Comparison of ENCODE assay signal across 15 mouse cellular contexts in genomic region chr7:107819442-107819841, GRCm38 (mm10). TPM values are rescaled to one million over a fixed set of nuclear protein-coding genes. Genes with fewer than 3 reads are reported as not detected.
DNase-seq lines count a peak whose midpoint lies in the region; ATAC-seq and TF ChIP-seq lines count a peak whose summit lies in the region.
"Had no signal": no experiment of that assay in that cellular context is flagged by ENCODE, and none has a peak within 500 bp of the region (broad histone marks: within the 10 kb centered on the region; RNA-seq: fewer than 3 reads in every experiment).

No protein-coding gene starts in this region.

- H3K9me3 ChIP-seq in intestine, postnatal 0 days (ENCODE audit: control insufficient read depth), result no peaks in the 10 kb centered on the region
- no peaks in the 10 kb centered on the region for H3K9me3 ChIP-seq in intestine, embryonic 16.5 days (ENCODE audit: control insufficient read depth, low read length)
- H3K9me3 ChIP-seq in midbrain, embryonic 14.5 days (ENCODE audit: control insufficient read depth, low read length), result no peaks in the 10 kb centered on the region
- no peaks in the 10 kb centered on the region for H3K9me3 ChIP-seq in midbrain, embryonic 13.5 days
- H3K9me3 ChIP-seq in stomach, postnatal 0 days (ENCODE audit: control insufficient read depth, low read length), result no peaks in the 10 kb centered on the region
- H3K9me3 ChIP-seq: embryonic facial prominence, embryonic 15.5 days; heart, embryonic 12.5 days; liver, embryonic 13.5 days had no signal

- TF ChIP-seq EP300 in stomach, postnatal 0 days (optimal IDR thresholded peaks at IDR 0.05), result no peak

- DNase-seq in CD4-positive, CD25-positive, alpha-beta regulatory T cell, adult 2 months (ENCODE audit: low read depth, low spot score), result peak; percentile 3
- peak; percentile 41 for DNase-seq in midbrain, embryonic 14.5 days
- DNase-seq in stomach, postnatal 0 days (ENCODE audit: low spot score), result no peak
- DNase-seq in right cerebral cortex, adult 2 months (ENCODE audit: low spot score in 2 of 2), result no peak
- DNase-seq: cerebellum, adult 11-12 months; kidney, adult 11 months; liver, embryonic 13.5 days had no signal

- TF ChIP-seq CTCF in intestine, postnatal 0 days (IDR thresholded peaks at IDR 0.05; ENCODE audit: low read depth), result peak; percentile 57
- TF ChIP-seq CTCF in stomach, postnatal 0 days (IDR thresholded peaks at IDR 0.05; ENCODE audit: low read depth), result peak; percentile 63

- H3K27ac ChIP-seq in intestine, postnatal 0 days (ENCODE audit: low read depth, low read length), result no peak overlapping the region
- H3K27ac ChIP-seq in intestine, embryonic 16.5 days (ENCODE audit: low read length), result no peak overlapping the region
- H3K27ac ChIP-seq in midbrain, embryonic 14.5 days (replicated peaks; ENCODE audit: low read depth, low read length), result no peak overlapping the region
- H3K27ac ChIP-seq in midbrain, embryonic 13.5 days, result no peak overlapping the region
- H3K27ac ChIP-seq in stomach, postnatal 0 days (replicated peaks), result no peak overlapping the region
- H3K27ac ChIP-seq: embryonic facial prominence, embryonic 15.5 days; liver, embryonic 13.5 days had no signal

- no peaks in the 10 kb centered on the region for H3K36me3 ChIP-seq in intestine, postnatal 0 days (ENCODE audit: control insufficient read depth, insufficient read depth)
- no peaks in the 10 kb centered on the region for H3K36me3 ChIP-seq in intestine, embryonic 16.5 days (ENCODE audit: control insufficient read depth, insufficient read depth, low read length)
- H3K36me3 ChIP-seq in midbrain, embryonic 14.5 days (ENCODE audit: control insufficient read depth, insufficient read depth, low read length), result no peaks in the 10 kb centered on the region
- no peaks in the 10 kb centered on the region for H3K36me3 ChIP-seq in midbrain, embryonic 13.5 days
- no peaks in the 10 kb centered on the region for H3K36me3 ChIP-seq in stomach, postnatal 0 days (ENCODE audit: control insufficient read depth, insufficient read depth, low read length)
- H3K36me3 ChIP-seq: embryonic facial prominence, embryonic 15.5 days; heart, embryonic 12.5 days; liver, embryonic 13.5 days had no signal

- no peak overlapping the region for H3K9ac ChIP-seq in intestine, postnatal 0 days (ENCODE audit: low read depth, low read length)
- no peak overlapping the region for H3K9ac ChIP-seq in intestine, embryonic 16.5 days (ENCODE audit: low read depth, low read length)
- H3K9ac ChIP-seq in midbrain, embryonic 14.5 days (replicated peaks; ENCODE audit: low read length), result no peak overlapping the region
- H3K9ac ChIP-seq in midbrain, embryonic 13.5 days (replicated peaks), result no peak overlapping the region
- no peak overlapping the region for H3K9ac ChIP-seq in stomach, postnatal 0 days (ENCODE audit: low read length)
- H3K9ac ChIP-seq: embryonic facial prominence, embryonic 15.5 days; heart, embryonic 12.5 days; liver, embryonic 13.5 days had no signal

- no peaks in the 10 kb centered on the region for H3K27me3 ChIP-seq in intestine, postnatal 0 days (replicated peaks; ENCODE audit: control insufficient read depth, insufficient read depth, low read length)
- no peaks in the 10 kb centered on the region for H3K27me3 ChIP-seq in intestine, embryonic 16.5 days (replicated peaks; ENCODE audit: control insufficient read depth, insufficient read depth, low read length)
- no peaks in the 10 kb centered on the region for H3K27me3 ChIP-seq in midbrain, embryonic 14.5 days (ENCODE audit: control insufficient read depth, insufficient read depth, low read length)
- no peaks in the 10 kb centered on the region for H3K27me3 ChIP-seq in midbrain, embryonic 13.5 days
- H3K27me3 ChIP-seq in stomach, postnatal 0 days (ENCODE audit: control insufficient read depth, insufficient read depth, low read length), result no peaks in the 10 kb centered on the region
- H3K27me3 ChIP-seq: embryonic facial prominence, embryonic 15.5 days; heart, embryonic 12.5 days; liver, embryonic 13.5 days had no signal

- no peaks in the 10 kb centered on the region for H3K4me1 ChIP-seq in intestine, postnatal 0 days (replicated peaks; ENCODE audit: control insufficient read depth, insufficient read depth, low read length)
- H3K4me1 ChIP-seq in intestine, embryonic 16.5 days (ENCODE audit: control insufficient read depth, insufficient read depth, low read length), result no peaks in the 10 kb centered on the region
- no peaks in the 10 kb centered on the region for H3K4me1 ChIP-seq in midbrain, embryonic 14.5 days (ENCODE audit: control insufficient read depth, insufficient read depth, low read length)
- no peaks in the 10 kb centered on the region for H3K4me1 ChIP-seq in midbrain, embryonic 13.5 days (replicated peaks)
- H3K4me1 ChIP-seq in stomach, postnatal 0 days (replicated peaks; ENCODE audit: control insufficient read depth, insufficient read depth), result no peaks in the 10 kb centered on the region
- H3K4me1 ChIP-seq: embryonic facial prominence, embryonic 15.5 days; heart, embryonic 12.5 days; liver, embryonic 13.5 days had no signal

- ATAC-seq in CD4-positive, CD25-positive, alpha-beta regulatory T cell, adult 4 months, result no peak
- ATAC-seq in intestine, postnatal 0 days, result no peak
- ATAC-seq in intestine, embryonic 16.5 days, result no peak
- no peak for ATAC-seq in midbrain, embryonic 14.5 days (ENCODE audit: low FRiP score, low TSS enrichment)
- ATAC-seq in midbrain, embryonic 13.5 days, result no peak
- ATAC-seq in stomach, postnatal 0 days (ENCODE audit: low FRiP score, low TSS enrichment), result no peak

- no peak overlapping the region for H3K4me3 ChIP-seq in intestine, postnatal 0 days (ENCODE audit: low read depth, low read length)
- H3K4me3 ChIP-seq in intestine, embryonic 16.5 days (ENCODE audit: low read length), result no peak overlapping the region
- H3K4me3 ChIP-seq in midbrain, embryonic 14.5 days (replicated peaks; ENCODE audit: low read depth, low read length), result no peak overlapping the region
- no peak overlapping the region for H3K4me3 ChIP-seq in midbrain, embryonic 13.5 days (replicated peaks)
- H3K4me3 ChIP-seq in stomach, postnatal 0 days (ENCODE audit: low read depth, low read length), result no peak overlapping the region
- H3K4me3 ChIP-seq: embryonic facial prominence, embryonic 15.5 days; heart, embryonic 12.5 days; liver, embryonic 13.5 days had no signal

- no peak overlapping the region for H3K4me2 ChIP-seq in intestine, postnatal 0 days (replicated peaks; ENCODE audit: low read depth)
- H3K4me2 ChIP-seq in intestine, embryonic 16.5 days (ENCODE audit: low read depth, low read length), result no peak overlapping the region
- H3K4me2 ChIP-seq in midbrain, embryonic 14.5 days (ENCODE audit: low read length), result no peak overlapping the region
- no peak overlapping the region for H3K4me2 ChIP-seq in midbrain, embryonic 13.5 days (replicated peaks)
- no peak overlapping the region for H3K4me2 ChIP-seq in stomach, postnatal 0 days (replicated peaks; ENCODE audit: low read depth)
- H3K4me2 ChIP-seq: embryonic facial prominence, embryonic 15.5 days; heart, embryonic 12.5 days; liver, embryonic 13.5 days; midbrain, embryonic 11.5 days had no signal

RNA-seq across cellular contexts. Expression of gene Olfr469, which starts 5.9 kb away (rescaled TPM):
- polyA plus RNA-seq in CD4-positive, CD25-positive, alpha-beta regulatory T cell, adult 4 months (2017; shearing (Covaris generic)), result not detected
- polyA plus RNA-seq in intestine, postnatal 0 days (2015; fragmentation: Nextera tagmentation; extraction: Ambion mirVana), result not detected in 2 replicates
- not detected in 2 replicates for polyA plus RNA-seq in intestine, embryonic 16.5 days (2015; fragmentation: Nextera tagmentation; extraction: Ambion mirVana)
- not detected in 2 replicates for polyA plus RNA-seq in midbrain, embryonic 14.5 days (2014; fragmentation: Nextera tagmentation; extraction: Ambion mirVana)
- polyA plus RNA-seq in midbrain, embryonic 13.5 days (2015; fragmentation: Nextera tagmentation; extraction: Ambion mirVana), result not detected in 2 replicates
- not detected in 2 replicates for polyA plus RNA-seq in stomach, postnatal 0 days (2015; fragmentation: Nextera tagmentation; extraction: Ambion mirVana)
- polyA plus RNA-seq: embryonic facial prominence, embryonic 15.5 days; heart, embryonic 12.5 days; liver, embryonic 13.5 days; midbrain, embryonic 11.5 days; testis, adult 2 months had no signal

RNA-seq across cellular contexts. Expression of gene Olfr467, which starts 7.4 kb away (rescaled TPM):
- polyA plus RNA-seq in CD4-positive, CD25-positive, alpha-beta regulatory T cell, adult 4 months (2017; shearing (Covaris generic)), result not detected
- not detected in 2 replicates for polyA plus RNA-seq in intestine, postnatal 0 days (2015; fragmentation: Nextera tagmentation; extraction: Ambion mirVana)
- not detected in 2 replicates for polyA plus RNA-seq in intestine, embryonic 16.5 days (2015; fragmentation: Nextera tagmentation; extraction: Ambion mirVana)
- not detected in 2 replicates for polyA plus RNA-seq in midbrain, embryonic 14.5 days (2014; fragmentation: Nextera tagmentation; extraction: Ambion mirVana)
- not detected in 2 replicates for polyA plus RNA-seq in midbrain, embryonic 13.5 days (2015; fragmentation: Nextera tagmentation; extraction: Ambion mirVana)
- polyA plus RNA-seq in stomach, postnatal 0 days (2015; fragmentation: Nextera tagmentation; extraction: Ambion mirVana), result not detected in 2 replicates
- polyA plus RNA-seq: embryonic facial prominence, embryonic 15.5 days; heart, embryonic 12.5 days; liver, embryonic 13.5 days; midbrain, embryonic 11.5 days; testis, adult 2 months had no signal

RNA-seq across cellular contexts. Expression of gene Ovch2, which starts 18.4 kb away (rescaled TPM):
- polyA plus RNA-seq in CD4-positive, CD25-positive, alpha-beta regulatory T cell, adult 4 months (2017; shearing (Covaris generic)), result not detected
- polyA plus RNA-seq in intestine, postnatal 0 days (2015; fragmentation: Nextera tagmentation; extraction: Ambion mirVana), result not detected in 2 replicates
- not detected in 2 replicates for polyA plus RNA-seq in intestine, embryonic 16.5 days (2015; fragmentation: Nextera tagmentation; extraction: Ambion mirVana)
- polyA plus RNA-seq in midbrain, embryonic 14.5 days (2014; fragmentation: Nextera tagmentation; extraction: Ambion mirVana), result not detected in 2 replicates
- polyA plus RNA-seq in midbrain, embryonic 13.5 days (2015; fragmentation: Nextera tagmentation; extraction: Ambion mirVana), result not detected in 2 replicates
- polyA plus RNA-seq in stomach, postnatal 0 days (2015; fragmentation: Nextera tagmentation; extraction: Ambion mirVana), result not detected in 2 replicates
- polyA plus RNA-seq: embryonic facial prominence, embryonic 15.5 days; heart, embryonic 12.5 days; liver, embryonic 13.5 days; midbrain, embryonic 11.5 days; testis, adult 2 months had no signal

RNA-seq across cellular contexts. Expression of gene Olfr470, which starts 27.8 kb away (rescaled TPM):
- polyA plus RNA-seq in CD4-positive, CD25-positive, alpha-beta regulatory T cell, adult 4 months (2017; shearing (Covaris generic)), result under 1 TPM; 0.47 to 0.58 TPM
- polyA plus RNA-seq in intestine, postnatal 0 days (2015; fragmentation: Nextera tagmentation; extraction: Ambion mirVana), result not detected in 2 replicates
- not detected in 2 replicates for polyA plus RNA-seq in intestine, embryonic 16.5 days (2015; fragmentation: Nextera tagmentation; extraction: Ambion mirVana)
- not detected in 2 replicates for polyA plus RNA-seq in midbrain, embryonic 14.5 days (2014; fragmentation: Nextera tagmentation; extraction: Ambion mirVana)
- polyA plus RNA-seq in midbrain, embryonic 13.5 days (2015; fragmentation: Nextera tagmentation; extraction: Ambion mirVana), result not detected in 2 replicates
- polyA plus RNA-seq in stomach, postnatal 0 days (2015; fragmentation: Nextera tagmentation; extraction: Ambion mirVana), result not detected in 2 replicates
- polyA plus RNA-seq: embryonic facial prominence, embryonic 15.5 days; heart, embryonic 12.5 days; liver, embryonic 13.5 days; midbrain, embryonic 11.5 days; testis, adult 2 months had no signal

Comparison
In these comparisons a context has a peak if more than half of its experiments do, and no peak if none do; other contexts are left out.
1. DNase-seq: peak in CD4-positive, CD25-positive, alpha-beta regulatory T cell, adult 2 months (single experiment) and midbrain, embryonic 14.5 days (single experiment); none in stomach, postnatal 0 days (single experiment) and right cerebral cortex, adult 2 months (0 of 2).